Mouse (Mus musculus): ENCODE data around the gene Cpt1a. TPM values are rescaled to one million over a fixed set of nuclear protein-coding genes. Genes with fewer than 3 reads are reported as not detected.
A peak's percentile ranks its signal among the peaks of the same experiment; 100 is the strongest.

Gene Cpt1a
- polyA plus RNA-seq, 1 experiment from 2014 or later, result 13.8 TPM

DNA sequence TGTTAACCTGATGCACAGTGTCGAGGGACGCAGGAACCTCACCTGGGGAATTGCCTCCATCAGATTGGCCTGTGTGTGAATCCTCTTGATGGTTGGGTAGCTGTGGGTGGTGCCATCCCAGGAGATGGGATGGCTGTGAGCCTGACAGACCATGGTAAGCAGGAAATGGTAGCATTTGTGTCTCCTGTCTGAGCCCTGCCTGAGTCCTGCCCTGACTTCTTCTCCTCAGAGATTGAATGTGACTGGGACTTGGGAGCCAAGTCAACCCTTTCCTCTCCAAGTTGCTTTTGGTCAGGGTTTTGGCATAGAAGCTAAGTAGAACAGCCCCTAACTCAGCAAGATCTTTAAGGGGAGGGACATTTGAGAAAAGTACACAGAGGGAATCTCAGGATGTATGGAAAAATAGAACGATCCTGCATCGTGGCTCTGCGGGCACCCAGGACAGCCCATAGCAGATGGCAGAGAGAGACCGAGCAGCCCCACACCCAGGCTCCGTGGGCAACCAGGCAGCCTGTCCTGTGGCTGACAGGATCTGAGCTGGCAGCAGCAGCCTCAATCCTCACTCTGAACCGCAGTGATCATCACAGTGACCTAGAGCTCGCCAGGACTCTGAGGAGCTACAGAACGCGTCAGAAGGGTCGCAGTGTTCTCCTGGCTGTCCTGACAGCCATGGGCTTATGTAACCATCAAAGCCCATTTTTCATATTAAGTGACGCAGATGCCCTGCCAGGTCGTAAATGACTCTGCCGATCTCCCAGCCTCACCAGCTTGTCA, 106.1 kb downstream of the Cpt1a start:
- 81% methylated on average over 15 of the region's 15 CpGs for WGBS
- H3K36me3 ChIP-seq (ENCODE audit: control insufficient read depth, insufficient read depth), result no peaks in the 10 kb centered on the region
- peaks cover 8% of the 10 kb centered on the region; the same call in 1 of the 2 replicates for H3K4me1 ChIP-seq (replicated peaks; ENCODE audit: control insufficient read depth, insufficient read depth, low read length)
- no peaks in the 10 kb centered on the region for H3K9me3 ChIP-seq (ENCODE audit: control insufficient read depth, low read length)
- no peak overlapping the region for H3K27ac ChIP-seq (ENCODE audit: low read length)
- no peak overlapping the region for H3K4me2 ChIP-seq (ENCODE audit: low read length)
- no peak overlapping the region for H3K4me3 ChIP-seq (replicated peaks; ENCODE audit: low read length)
- H3K9ac ChIP-seq (replicated peaks; ENCODE audit: low read depth, low read length), result no peak overlapping the region
- no peak for ATAC-seq
- H3K27me3 ChIP-seq (replicated peaks; ENCODE audit: control insufficient read depth, insufficient read depth, low read length), result no peaks in the 10 kb centered on the region

GRCm38 (mm10) chr19:3429156-3429816, 107.2 kb downstream of the Cpt1a start:
- 34% methylated on average over 7 of the region's 7 CpGs for WGBS
- H3K27me3 ChIP-seq (replicated peaks; ENCODE audit: control insufficient read depth, insufficient read depth, low read length), result no peaks in the 10 kb centered on the region
- no peaks in the 10 kb centered on the region for H3K9me3 ChIP-seq (ENCODE audit: control insufficient read depth, low read length)
- H3K36me3 ChIP-seq (ENCODE audit: control insufficient read depth, insufficient read depth), result no peaks in the 10 kb centered on the region
- H3K27ac ChIP-seq (ENCODE audit: low read length), result peak overlapping the region; percentile 33
- peak; percentile 59; the same call in 1 of the 2 replicates for ATAC-seq
- H3K4me2 ChIP-seq (ENCODE audit: low read length), result no peak overlapping the region
- peak overlapping the region; percentile 12; the same call in 1 of the 2 replicates for H3K9ac ChIP-seq (replicated peaks; ENCODE audit: low read depth, low read length)
- H3K4me3 ChIP-seq (replicated peaks; ENCODE audit: low read length), result no peak overlapping the region
- H3K4me1 ChIP-seq (replicated peaks; ENCODE audit: control insufficient read depth, insufficient read depth, low read length), result peaks cover 8% of the 10 kb centered on the region; the same call in 1 of the 2 replicates

- Histone ChIP-seq H3K9me3 (ENCODE audit: control insufficient read depth, low read length) (no peaks in the 10 kb centered on the region), H3K4me2 (ENCODE audit: low read length) (no peak overlapping the region), H3K27ac (ENCODE audit: low read length) (no peak overlapping the region), H3K36me3 (ENCODE audit: control insufficient read depth, insufficient read depth) (no peaks in the 10 kb centered on the region), H3K9ac (replicated peaks; ENCODE audit: low read depth, low read length) (no peak overlapping the region), H3K4me1 (replicated peaks; ENCODE audit: control insufficient read depth, insufficient read depth, low read length) (peaks cover 8% of the 10 kb centered on the region; the same call in 1 of the 2 replicates), H3K4me3 (replicated peaks; ENCODE audit: low read length) (no peak overlapping the region), H3K27me3 (replicated peaks; ENCODE audit: control insufficient read depth, insufficient read depth, low read length) (no peaks in the 10 kb centered on the region)
- no peak for ATAC-seq
- 86% methylated on average over 7 of the region's 7 CpGs for WGBS
Measured at GRCm38 (mm10) chr19:3431066-3431465, 108.9 kb downstream of the Cpt1a start.

DNA sequence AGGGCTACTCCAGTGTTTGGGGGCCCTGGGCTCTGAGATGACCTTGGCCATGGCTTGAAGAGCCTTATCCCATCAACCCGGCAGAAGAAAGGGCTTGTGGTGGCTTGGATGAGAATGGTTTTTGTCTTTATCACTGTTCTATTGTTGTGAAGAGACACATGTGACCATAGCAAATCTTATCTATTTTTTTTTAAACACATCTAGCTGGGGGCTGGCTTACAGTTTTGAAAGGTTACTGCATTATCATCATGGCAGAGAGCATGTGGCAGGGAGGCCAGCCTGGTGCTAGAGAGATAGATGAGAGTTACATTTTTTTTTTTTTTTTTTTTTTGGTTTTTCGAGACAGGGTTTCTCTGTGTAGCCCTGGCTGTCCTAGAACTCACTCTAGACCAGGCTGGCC, 109.8 kb downstream of the Cpt1a start:
- H3K9ac ChIP-seq (replicated peaks; ENCODE audit: low read depth, low read length), result no peak overlapping the region
- H3K4me2 ChIP-seq (ENCODE audit: low read length), result no peak overlapping the region
- 85% methylated on average over 1 of the region's 2 CpGs for WGBS
- no peaks in the 10 kb centered on the region for H3K36me3 ChIP-seq (ENCODE audit: control insufficient read depth, insufficient read depth)
- no peaks in the 10 kb centered on the region for H3K27me3 ChIP-seq (replicated peaks; ENCODE audit: control insufficient read depth, insufficient read depth, low read length)
- no peak overlapping the region for H3K4me3 ChIP-seq (replicated peaks; ENCODE audit: low read length)
- no peak overlapping the region for H3K27ac ChIP-seq (ENCODE audit: low read length)
- peaks cover 8% of the 10 kb centered on the region; the same call in 1 of the 2 replicates for H3K4me1 ChIP-seq (replicated peaks; ENCODE audit: control insufficient read depth, insufficient read depth, low read length)
- H3K9me3 ChIP-seq (ENCODE audit: control insufficient read depth, low read length), result no peaks in the 10 kb centered on the region
- no peak for ATAC-seq

DNA sequence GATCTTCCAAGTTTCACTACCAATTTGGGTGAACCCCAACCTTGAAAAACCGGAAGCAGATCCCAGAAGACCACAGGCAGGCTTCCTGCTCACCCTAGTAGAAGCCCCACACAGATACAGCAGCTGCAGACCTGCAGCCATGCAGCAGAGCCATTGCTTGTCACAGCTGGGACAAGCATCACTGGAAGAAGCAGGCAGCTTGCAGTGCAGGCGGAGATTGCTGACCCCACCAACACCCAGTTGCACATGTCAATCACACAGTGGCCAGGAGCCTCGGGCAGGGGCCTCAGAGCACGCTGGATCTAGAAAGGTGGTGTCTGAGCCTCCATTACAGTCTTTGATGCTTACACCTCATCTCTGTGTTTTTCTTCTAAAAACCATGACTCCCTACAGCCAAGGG, 112.0 kb downstream of the Cpt1a start:
- Histone ChIP-seq H3K36me3 (ENCODE audit: control insufficient read depth, insufficient read depth) (no peaks in the 10 kb centered on the region), H3K27me3 (replicated peaks; ENCODE audit: control insufficient read depth, insufficient read depth, low read length) (no peaks in the 10 kb centered on the region), H3K4me2 (ENCODE audit: low read length) (no peak overlapping the region), H3K27ac (ENCODE audit: low read length) (no peak overlapping the region), H3K9me3 (ENCODE audit: control insufficient read depth, low read length) (no peaks in the 10 kb centered on the region), H3K4me3 (replicated peaks; ENCODE audit: low read length) (no peak overlapping the region), H3K4me1 (replicated peaks; ENCODE audit: control insufficient read depth, insufficient read depth, low read length) (peaks cover 4% of the 10 kb centered on the region; the same call in 1 of the 2 replicates), H3K9ac (replicated peaks; ENCODE audit: low read depth, low read length) (no peak overlapping the region)
- no peak for ATAC-seq
- 30% methylated on average over 4 of the region's 4 CpGs for WGBS

GRCm38 (mm10) chr19:3434641-3435040, 112.5 kb downstream of the Cpt1a start:
- Histone ChIP-seq H3K9me3 (ENCODE audit: control insufficient read depth, low read length) (no peaks in the 10 kb centered on the region), H3K4me1 (replicated peaks; ENCODE audit: control insufficient read depth, insufficient read depth, low read length) (no peaks in the 10 kb centered on the region), H3K4me2 (ENCODE audit: low read length) (no peak overlapping the region), H3K4me3 (replicated peaks; ENCODE audit: low read length) (no peak overlapping the region), H3K36me3 (ENCODE audit: control insufficient read depth, insufficient read depth) (no peaks in the 10 kb centered on the region), H3K27ac (ENCODE audit: low read length) (no peak overlapping the region), H3K27me3 (replicated peaks; ENCODE audit: control insufficient read depth, insufficient read depth, low read length) (no peaks in the 10 kb centered on the region), H3K9ac (replicated peaks; ENCODE audit: low read depth, low read length) (no peak overlapping the region)
- ATAC-seq, result no peak
- WGBS, result 31% methylated on average over 4 of the region's 4 CpGs

Small RNA genes within 50 kb of the gene (microRNA-seq; reads per million reads assigned to microRNA genes)
- not detected for gene Mir6984

Other genes starting within 250 kb of the Cpt1a start
- gene Mrpl21, start 39.4 kb upstream of the Cpt1a start, polyA plus RNA-seq (2015; fragmentation: Nextera tagmentation; extraction: Ambion mirVana), result 92.5 and 95.7 TPM in 2 replicates
- gene Ighmbp2, start 39.3 kb upstream of the Cpt1a start, polyA plus RNA-seq (2015; fragmentation: Nextera tagmentation; extraction: Ambion mirVana), result 12.0 and 12.4 TPM in 2 replicates
- gene Tesmin, start 66.5 kb downstream of the Cpt1a start, polyA plus RNA-seq (2015; fragmentation: Nextera tagmentation; extraction: Ambion mirVana), result 0.24 and 0.32 TPM in 2 replicates
- gene Gal, start 92.2 kb downstream of the Cpt1a start, polyA plus RNA-seq (2015; fragmentation: Nextera tagmentation; extraction: Ambion mirVana), result 2.2 and 9.8 TPM in 2 replicates

All from forebrain, embryonic 16.5 days (tissue).